8 mouse cellular contexts compared by ENCODE assay signal in genomic region chr6:135167380-135168311, GRCm38 (mm10). TPM values are rescaled to one million over a fixed set of nuclear protein-coding genes. Genes with fewer than 3 reads are reported as not detected.
A peak's percentile ranks its signal among the peaks of the same experiment; 100 is the strongest.
DNase-seq lines count a peak whose midpoint lies in the region; ATAC-seq and TF ChIP-seq lines count a peak whose summit lies in the region.

No protein-coding gene starts in this region.

- H3K4me1 ChIP-seq in G1E (ENCODE audit: insufficient read depth, low read depth, low read length), result peaks cover 33% of the 10 kb centered on the region
- peaks cover 8% of the 10 kb centered on the region for H3K4me1 ChIP-seq in forebrain, embryonic 16.5 days (replicated peaks; ENCODE audit: control insufficient read depth, insufficient read depth, low read length)
- peaks cover 10% of the 10 kb centered on the region; the same call in 1 of the 2 replicates for H3K4me1 ChIP-seq in lung, embryonic 15.5 days
- peaks cover 18% of the 10 kb centered on the region for H3K4me1 ChIP-seq in olfactory bulb, adult 2 months (ENCODE audit: control insufficient read depth, insufficient read depth, low read length)

- no peak overlapping the region for H3K27ac ChIP-seq in forebrain, embryonic 16.5 days (ENCODE audit: low read length)
- peak overlapping the region; percentile 76 for H3K27ac ChIP-seq in lung, embryonic 15.5 days
- no peak overlapping the region for H3K27ac ChIP-seq in olfactory bulb, adult 2 months (ENCODE audit: insufficient read depth, low read depth, low read length)

- no peak for TF ChIP-seq CTCF in G1E (IDR thresholded peaks at IDR 0.05; ENCODE audit: low read depth, low read length)
- no peak for TF ChIP-seq CTCF in olfactory bulb, adult 2 months (IDR thresholded peaks at IDR 0.05; ENCODE audit: insufficient read depth, low read depth, low read length)

- intact Hi-C loops in heart, postnatal 25 days (cut with DNase I), result no loop called here

- peaks cover 21% of the 10 kb centered on the region for H3K9me3 ChIP-seq in G1E (replicated peaks)
- no peaks in the 10 kb centered on the region for H3K9me3 ChIP-seq in forebrain, embryonic 16.5 days (ENCODE audit: control insufficient read depth, low read length)
- no peaks in the 10 kb centered on the region for H3K9me3 ChIP-seq in lung, embryonic 15.5 days

- no peaks in the 10 kb centered on the region for H3K27me3 ChIP-seq in G1E (ENCODE audit: insufficient read depth, low read length)
- no peaks in the 10 kb centered on the region for H3K27me3 ChIP-seq in forebrain, embryonic 16.5 days (replicated peaks; ENCODE audit: control insufficient read depth, insufficient read depth, low read length)
- H3K27me3 ChIP-seq in lung, embryonic 15.5 days, result no peaks in the 10 kb centered on the region

- peak; percentile 81 for ATAC-seq in G1E (ENCODE audit: extremely low read depth, insufficient number of reproducible peaks, low FRiP score, poor library complexity, severe bottlenecking)
- ATAC-seq in forebrain, embryonic 16.5 days, result peak; percentile 89
- peak; percentile 95 for ATAC-seq in lung, embryonic 15.5 days (ENCODE audit: borderline replicate concordance, extremely low read depth, low FRiP score, low TSS enrichment)

- peak overlapping the region; percentile 77 for H3K4me3 ChIP-seq in G1E (ENCODE audit: low read depth, low read length)
- H3K4me3 ChIP-seq in forebrain, embryonic 16.5 days (replicated peaks; ENCODE audit: low read length), result peak overlapping the region; percentile 48
- H3K4me3 ChIP-seq in lung, embryonic 15.5 days, result peak overlapping the region; percentile 63
- H3K4me3 ChIP-seq in olfactory bulb, adult 2 months (ENCODE audit: insufficient read depth, low read depth, low read length), result peak overlapping the region; percentile 49

- WGBS in forebrain, embryonic 16.5 days, result 4% methylated on average over 46 of the region's 46 CpGs
- WGBS in lung, embryonic 15.5 days, result 3% methylated on average over 46 of the region's 46 CpGs
- WGBS in olfactory bulb, adult 2 months, result 8% methylated on average over 46 of the region's 46 CpGs

- peaks cover 18% of the 10 kb centered on the region for H3K36me3 ChIP-seq in G1E (replicated peaks)
- no peaks in the 10 kb centered on the region for H3K36me3 ChIP-seq in forebrain, embryonic 16.5 days (ENCODE audit: control insufficient read depth, insufficient read depth)
- H3K36me3 ChIP-seq in lung, embryonic 15.5 days, result no peaks in the 10 kb centered on the region

- no peak for TF ChIP-seq POLR2A in olfactory bulb, adult 2 months (IDR thresholded peaks at IDR 0.05; ENCODE audit: insufficient read depth, low read depth, low read length)

- DNase-seq in G1E (ENCODE audit: low spot score), result peak; percentile 55
- peak; percentile 80 to 83 for DNase-seq in cerebellum, adult 18-20 months
- peak; percentile 72 for DNase-seq in heart, postnatal 25 days (ENCODE audit: low spot score)
- peak; percentile 71 to 77 for DNase-seq in layer of hippocampus, adult 8-10 months (ENCODE audit: low spot score in 2 of 2)
- peak; percentile 51 for DNase-seq in thymus, postnatal 0 days (ENCODE audit: low spot score)

- peak overlapping the region; percentile 56 for H3K9ac ChIP-seq in forebrain, embryonic 16.5 days (replicated peaks; ENCODE audit: low read depth, low read length)
- peak overlapping the region; percentile 68 for H3K9ac ChIP-seq in lung, embryonic 15.5 days

- H3K4me2 ChIP-seq in forebrain, embryonic 16.5 days (ENCODE audit: low read length), result peak overlapping the region; percentile 67
- H3K4me2 ChIP-seq in lung, embryonic 15.5 days, result peak overlapping the region; percentile 89

RNA-seq across cellular contexts. Expression of gene Fam234b, which starts 30.1 kb away (rescaled TPM):
- 26.3 and 37.3 TPM in 2 replicates for total RNA-seq in G1E (2014; fragmentation: Nextera tagmentation)
- 18.0 and 18.3 TPM in 2 replicates for total RNA-seq in G1E (2017)
- 6.6 and 7.5 TPM in 2 replicates for polyA plus RNA-seq in G1E (2012)
- polyA plus RNA-seq in forebrain, embryonic 16.5 days (2015; fragmentation: Nextera tagmentation; extraction: Ambion mirVana), result 93.7 and 103 TPM in 2 replicates
- total RNA-seq in heart, postnatal 25 days (2021), result 1 to 10 TPM; 6.5 to 6.7 TPM
- total RNA-seq in layer of hippocampus, adult 8-10 months (2022), result 100 to 1,000 TPM; 137 to 162 (median 153) TPM
- polyA plus RNA-seq in lung, embryonic 15.5 days (2015; fragmentation: Nextera tagmentation; extraction: Ambion mirVana), result 21.1 and 23.3 TPM in 2 replicates
- 357 TPM in 1 of 2 replicates, not detected in the other for polyA plus RNA-seq in olfactory bulb, adult 2 months (2012; ENCODE audit: insufficient read depth, insufficient read length, low replicate concordance, missing spikeins)
- 34.0 and 35.4 TPM in 2 replicates for polyA plus RNA-seq in thymus, postnatal 0 days (2015; fragmentation: Nextera tagmentation; extraction: Ambion mirVana)

RNA-seq across cellular contexts. Expression of gene Hebp1, which starts 30.2 kb away (rescaled TPM):
- total RNA-seq in G1E (2014; fragmentation: Nextera tagmentation) (21.4 and 21.7 TPM in 2 replicates), G1E (2017) (42.0 and 45.4 TPM in 2 replicates)
- polyA plus RNA-seq in G1E (2012), result 2.8 and 5.6 TPM in 2 replicates
- polyA plus RNA-seq in forebrain, embryonic 16.5 days (2015; fragmentation: Nextera tagmentation; extraction: Ambion mirVana), result 2.7 and 4.8 TPM in 2 replicates
- 10 to 100 TPM; 40.0 to 43.4 TPM for total RNA-seq in heart, postnatal 25 days (2021)
- 10 to 100 TPM; 69.4 to 91.3 (median 78.1) TPM for total RNA-seq in layer of hippocampus, adult 8-10 months (2022)
- 9.6 and 10.0 TPM in 2 replicates for polyA plus RNA-seq in lung, embryonic 15.5 days (2015; fragmentation: Nextera tagmentation; extraction: Ambion mirVana)
- not detected in 2 replicates for polyA plus RNA-seq in olfactory bulb, adult 2 months (2012; ENCODE audit: insufficient read depth, insufficient read length, low replicate concordance, missing spikeins)
- 22.8 and 25.0 TPM in 2 replicates for polyA plus RNA-seq in thymus, postnatal 0 days (2015; fragmentation: Nextera tagmentation; extraction: Ambion mirVana)

RNA-seq across cellular contexts. Expression of gene Gprc5d, which starts 49.6 kb away (rescaled TPM):
- total RNA-seq in G1E (2014; fragmentation: Nextera tagmentation) (not detected in 2 replicates), G1E (2017) (0.12 TPM in 1 of 2 replicates, not detected in the other)
- not detected in 2 replicates for polyA plus RNA-seq in G1E (2012)
- not detected in 2 replicates for polyA plus RNA-seq in forebrain, embryonic 16.5 days (2015; fragmentation: Nextera tagmentation; extraction: Ambion mirVana)
- total RNA-seq in heart, postnatal 25 days (2021), result not detected
- total RNA-seq in layer of hippocampus, adult 8-10 months (2022), result under 1 TPM in 2 of 4 experiments, not detected in 2; 0.25 to 0.47 TPM
- polyA plus RNA-seq in lung, embryonic 15.5 days (2015; fragmentation: Nextera tagmentation; extraction: Ambion mirVana), result not detected in 2 replicates
- not detected in 2 replicates for polyA plus RNA-seq in olfactory bulb, adult 2 months (2012; ENCODE audit: insufficient read depth, insufficient read length, low replicate concordance, missing spikeins)
- 0.10 and 0.24 TPM in 2 replicates for polyA plus RNA-seq in thymus, postnatal 0 days (2015; fragmentation: Nextera tagmentation; extraction: Ambion mirVana)
